Mouse (Mus musculus) thymus, postnatal 36 days (tissue): ENCODE measurements at regions not wholly inside any gene's neighbourhood (a gene's known extent, or its start where the extent isn't known, plus 50 kb on each side); places are given as distances from the start of the nearest gene placed in this dataset.
"Not testable (repeated sequence)": the region's sequence is repeated elsewhere in the genome, so short reads cannot be mapped to it uniquely, and the experiment has no call there.

Experiments
- DNase-seq, 2 experiments: peaks; one replicate each; pipeline ENCODE4 v3.0.0; 2022; ENCODE audit warnings: mixed read lengths in 2 of 2

DNA sequence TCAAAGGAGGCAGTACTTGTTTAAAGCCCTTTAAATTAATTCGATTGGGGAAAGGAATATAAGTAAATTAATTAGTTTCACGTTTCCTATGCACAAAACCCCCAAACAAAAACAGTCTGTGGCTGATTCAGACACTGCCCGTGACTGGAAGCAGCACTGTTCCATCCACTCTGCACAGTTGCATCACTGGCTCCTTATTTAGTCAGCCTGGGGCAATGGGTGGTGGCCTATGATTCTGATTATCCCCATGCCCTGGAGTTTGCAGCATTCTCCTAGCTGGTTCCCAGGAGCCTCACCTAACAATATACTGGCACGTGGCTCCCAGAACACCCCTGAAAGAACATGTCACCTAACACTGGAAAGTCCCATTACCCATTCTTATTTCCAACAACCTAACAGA is 99.6 kb upstream of the Fam78b start:
- DNase-seq, result no peak

DNA sequence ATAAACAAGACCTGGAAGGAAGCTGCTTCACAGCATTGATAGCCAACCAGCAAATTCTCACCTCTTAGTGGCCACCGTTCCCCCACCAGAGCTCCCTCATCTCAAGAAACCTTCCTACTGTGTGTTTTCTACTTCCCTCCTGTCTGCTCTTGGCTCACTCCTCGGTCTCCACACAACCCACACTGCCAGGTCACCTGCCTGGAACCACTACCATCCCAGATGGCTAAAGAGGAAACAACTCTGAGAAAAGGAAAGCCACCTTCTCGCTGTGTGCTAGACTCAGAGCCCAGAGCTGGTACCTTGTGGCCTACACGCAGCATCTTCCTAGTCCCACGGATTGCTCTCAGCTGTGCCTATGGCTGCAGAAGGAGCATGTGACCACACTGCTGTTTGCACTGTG is 97.8 kb upstream of the Fam78b start:
- no peak for DNase-seq

GRCm38 (mm10) chr1:166908231-166908805 is 92.9 kb upstream of the Fam78b start:
- no peak for DNase-seq

DNA sequence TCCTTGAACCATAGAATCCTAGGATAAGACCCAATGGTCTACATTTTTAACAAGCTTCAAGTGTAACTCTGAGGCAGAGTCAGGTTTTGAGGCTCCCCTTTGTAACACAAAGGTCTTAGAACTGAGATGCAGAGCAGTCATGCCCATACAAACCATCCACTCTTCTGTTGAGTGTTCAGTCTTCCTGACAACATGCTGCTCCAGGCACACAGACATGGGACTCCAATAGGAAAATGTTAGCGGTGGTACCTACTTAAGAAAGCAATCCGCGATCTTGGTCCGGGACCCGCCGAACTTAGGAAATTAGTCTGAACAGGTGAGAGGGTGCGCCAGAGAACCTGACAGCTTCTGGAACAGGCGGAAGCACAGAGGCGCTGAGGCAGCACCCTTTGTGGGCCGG is 89.0 kb upstream of the Fam78b start:
- not testable (repeated sequence) for DNase-seq

DNA sequence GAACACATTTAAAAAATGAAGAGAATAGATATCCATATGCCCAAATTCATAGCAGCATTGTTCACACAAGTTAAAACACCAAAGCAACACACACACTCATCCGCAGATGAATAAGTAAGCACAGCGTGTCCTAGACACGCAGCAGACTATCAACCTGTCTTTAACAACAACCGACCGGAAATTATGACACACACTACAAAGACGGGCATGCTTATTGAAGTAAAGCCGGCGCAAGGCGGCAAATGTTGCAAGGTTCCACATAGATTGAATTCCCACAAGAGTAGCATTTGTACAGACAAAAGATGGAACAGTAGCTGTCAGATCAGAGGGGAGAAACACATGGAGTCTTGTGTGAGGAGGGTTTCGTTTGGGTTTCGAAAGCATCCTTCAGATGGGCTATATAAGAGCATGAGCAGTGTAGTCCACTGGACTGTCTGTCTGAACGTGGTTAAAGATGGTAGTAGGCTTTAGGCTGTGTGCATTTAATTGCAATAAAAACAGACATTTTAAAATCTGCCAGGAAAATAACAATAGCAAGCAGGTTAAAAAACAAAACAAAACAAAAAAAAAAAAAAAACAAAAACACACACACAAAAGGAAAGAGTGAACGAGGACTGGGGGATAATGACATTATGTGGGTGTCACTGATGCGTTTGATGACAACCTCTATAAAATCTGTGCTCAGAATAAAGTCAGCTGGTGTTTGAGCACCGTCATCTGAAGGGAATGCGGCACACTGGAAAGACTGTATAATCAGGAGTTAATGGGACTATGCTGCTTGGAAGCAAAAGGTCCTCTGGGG is 78.1 kb upstream of the Fam78b start:
- DNase-seq, result no peak

DNA sequence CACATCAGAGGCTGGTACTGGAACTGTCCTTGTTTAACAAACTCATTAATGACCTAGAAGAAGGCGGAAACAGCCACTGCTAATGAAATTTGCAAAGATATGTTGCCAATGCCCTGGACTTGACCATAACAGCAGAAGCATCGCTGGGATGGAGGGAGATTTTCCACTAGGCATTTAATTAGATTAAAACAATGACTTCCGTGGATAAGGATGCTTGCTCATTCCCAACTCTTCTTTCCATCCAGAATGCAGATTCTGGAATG is 77.6 kb upstream of the Fam78b start:
- no peak for DNase-seq

GRCm38 (mm10) chr1:166924126-166924525 is 77.1 kb upstream of the Fam78b start:
- DNase-seq, result no peak

DNA sequence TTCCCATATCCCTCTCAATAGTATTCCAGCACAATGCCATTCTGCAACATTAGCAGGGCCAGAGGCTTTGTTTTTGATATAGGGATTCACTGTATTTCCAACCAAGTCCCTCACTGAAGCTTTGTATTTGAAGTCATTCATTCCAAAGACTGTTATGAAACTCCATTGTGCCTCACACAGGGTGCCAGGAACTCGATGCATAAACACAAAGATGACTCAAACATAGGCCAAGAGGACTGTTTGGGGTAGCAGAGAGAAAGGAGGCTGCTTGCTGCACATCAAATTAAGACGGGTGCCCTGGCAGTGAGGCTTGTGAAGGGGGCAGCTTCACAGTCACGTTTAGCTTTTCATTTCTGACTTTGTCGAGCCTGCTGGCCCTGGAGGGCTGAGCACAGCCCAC is 75.1 kb upstream of the Fam78b start:
- DNase-seq, result no peak

GRCm38 (mm10) chr1:166939744-166940143 is 61.5 kb upstream of the Fam78b start:
- DNase-seq, result not testable (repeated sequence)

DNA sequence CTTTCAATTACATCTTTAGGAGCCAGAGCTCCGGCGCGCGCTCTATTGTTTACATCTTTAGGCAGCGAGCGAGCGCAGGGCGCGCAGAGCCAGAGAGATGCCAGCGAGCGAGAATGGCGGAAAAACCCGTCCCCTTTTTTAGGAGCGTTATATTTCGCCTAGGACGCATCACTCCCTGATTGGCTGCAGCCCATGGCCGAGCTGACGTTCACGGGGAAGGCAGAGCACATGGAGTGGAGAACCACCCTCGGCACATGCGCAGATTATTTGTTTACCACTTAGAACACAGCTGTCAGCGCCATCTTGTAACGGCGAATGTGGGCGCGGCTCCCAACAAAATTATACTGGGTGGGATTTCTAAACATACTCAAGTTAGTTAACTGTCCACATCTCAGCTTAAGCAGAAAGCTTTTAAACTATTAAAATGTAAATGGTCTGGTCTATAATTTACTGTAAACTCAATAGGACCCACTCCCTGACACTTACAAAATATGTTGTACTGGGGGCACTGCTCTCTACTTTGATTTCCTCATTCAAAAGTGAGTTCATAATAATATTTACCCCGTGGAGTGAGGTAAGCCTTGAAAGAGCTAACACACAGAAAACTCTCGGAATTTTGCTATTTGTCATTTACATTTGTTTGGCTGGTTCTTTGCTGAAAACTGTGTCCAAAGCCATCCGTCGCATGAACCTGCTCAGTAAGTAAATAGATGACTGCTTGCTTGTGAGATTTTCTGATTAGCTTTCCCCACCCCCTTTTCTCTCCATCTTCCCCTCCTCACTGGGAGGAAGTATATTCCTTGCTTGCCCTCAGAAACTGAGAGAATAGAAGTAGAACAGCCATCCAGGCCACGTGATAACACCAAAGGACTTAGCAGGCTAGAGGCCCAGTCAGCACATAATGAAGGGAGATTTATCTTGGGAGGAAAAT is 60.8 kb upstream of the Fam78b start:
- DNase-seq, result not testable (repeated sequence)

DNA sequence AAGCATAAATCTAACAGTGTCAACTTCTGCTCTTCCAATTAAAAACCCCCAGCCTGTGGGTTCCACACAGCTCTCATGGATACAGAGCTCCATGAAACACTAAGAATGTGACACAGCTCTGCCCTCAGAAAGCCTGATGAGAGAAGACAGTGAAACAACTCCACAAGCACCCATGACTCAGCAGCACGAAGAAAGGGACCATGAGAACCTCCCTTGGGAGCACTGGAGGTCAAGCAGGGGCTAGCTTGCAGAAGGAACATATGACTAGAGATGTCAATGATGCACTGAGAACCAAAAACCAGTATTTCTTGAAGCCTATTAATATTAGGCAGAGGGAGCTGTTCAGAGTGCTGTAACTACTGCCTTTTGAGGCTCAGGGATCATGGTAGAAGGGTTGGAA is 59.0 kb upstream of the Fam78b start:
- DNase-seq, result no peak

GRCm38 (mm10) chr1:166944540-166944939 is 56.7 kb upstream of the Fam78b start:
- DNase-seq, result no peak

- DNase-seq, result no peak
Measured at GRCm38 (mm10) chr1:166947844-166948702, 53.1 kb upstream of the Fam78b start.
